Mouse (Mus musculus) monocyte, adult 59 days (primary cell): ENCODE results near the gene Gas2l1. TPM values are rescaled to one million over a fixed set of nuclear protein-coding genes. Genes with fewer than 3 reads are reported as not detected.

Experiments
- total RNA-seq, 2 experiments: library from RNA; stranded (reverse); gene quantifications; one replicate each; pipeline ENCODE4 v1.2.4; 2023

The Gas2l1 gene
- total RNA-seq, result 10 to 100 TPM; 28.8 to 33.1 TPM

DNA sequence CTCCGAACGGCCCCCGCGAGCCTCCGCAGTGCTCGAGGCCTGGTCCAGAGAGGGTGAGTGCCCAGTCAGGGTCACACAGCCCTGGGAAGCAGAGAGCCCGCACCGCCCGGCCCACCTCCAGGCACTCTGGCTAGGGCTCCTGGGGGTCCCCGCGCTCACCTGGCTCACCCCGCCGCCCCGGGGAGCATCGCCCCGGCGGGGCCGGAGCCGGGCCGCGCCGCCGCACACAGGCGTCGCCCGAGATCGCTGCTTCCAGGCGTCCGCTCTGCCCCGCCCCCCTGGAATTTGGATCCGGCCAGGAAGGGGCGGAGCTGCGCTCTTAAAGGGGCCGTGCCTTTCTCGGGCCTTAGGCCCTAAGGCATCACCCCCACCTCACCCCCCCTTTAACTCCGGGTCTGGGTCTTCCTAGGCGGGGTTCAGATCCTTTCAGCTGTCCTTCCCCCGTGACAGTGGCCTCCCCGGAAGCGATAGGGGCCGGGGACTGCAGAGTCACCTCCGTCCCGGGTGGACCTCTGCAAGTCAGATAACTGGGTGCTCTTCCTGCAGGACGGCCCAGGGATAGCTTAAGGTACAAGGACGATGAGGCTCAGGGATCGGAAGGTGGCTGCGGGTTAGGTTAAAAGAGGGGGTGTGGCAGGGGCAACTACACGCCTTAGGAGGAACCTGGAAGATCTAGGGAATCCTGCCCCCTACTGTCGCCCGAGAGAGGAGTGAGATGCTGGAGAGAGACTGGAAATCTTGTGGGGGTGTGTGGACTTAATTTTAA is at the start of gene Gas2l1:
TSS of gene Gas2l1 (minus strand) at position 272 of the 766 bp plus-strand sequence.

GRCm38 (mm10) chr11:5098736-5099542 is 33.8 kb upstream of the Gas2l1 start, which contains the start of the genes Rhbdd3 and Ewsr1:
TSS of gene Rhbdd3 (plus strand) at chr11:5098926.
TSS of gene Ewsr1 (minus strand) at chr11:5099266.

DNA sequence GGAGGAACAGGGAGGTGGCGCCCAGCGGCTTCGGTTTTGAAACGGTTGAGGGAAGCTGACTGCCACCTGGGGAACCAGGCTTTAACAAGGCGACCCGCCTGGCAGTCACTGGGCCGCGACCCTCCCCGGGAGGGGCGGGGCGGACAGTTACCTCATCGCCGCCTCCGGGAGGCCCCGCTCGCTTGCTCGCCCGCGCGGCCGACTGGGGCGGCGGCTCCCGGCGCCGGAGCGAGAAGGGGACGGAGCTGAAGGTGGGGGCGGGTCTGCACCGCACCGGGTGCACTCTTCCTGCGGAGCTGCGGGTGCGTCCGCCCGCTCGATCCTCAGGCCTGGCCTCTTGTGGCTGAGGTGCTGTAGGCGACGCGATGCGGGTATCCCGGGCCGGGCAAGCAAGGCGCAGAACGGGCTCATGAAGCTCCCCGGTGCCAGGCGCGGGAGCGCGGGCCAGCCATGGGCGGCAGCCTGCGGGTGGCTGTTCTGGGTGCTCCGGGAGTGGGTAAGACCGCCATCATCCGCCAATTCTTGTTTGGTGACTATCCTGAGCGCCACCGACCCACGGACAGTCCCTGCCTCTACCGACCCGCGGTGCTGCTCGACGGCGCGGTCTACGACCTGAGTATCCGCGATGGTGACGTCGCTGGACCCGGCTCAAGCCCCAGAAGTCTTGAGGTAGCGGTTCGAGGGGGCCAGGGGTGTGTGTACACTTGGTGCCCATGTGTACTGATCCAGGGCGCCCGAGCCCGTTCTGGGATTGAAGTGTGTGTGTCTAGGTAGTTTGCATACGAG is 7.1 kb downstream of the Gas2l1 start, which contains the start of gene Rasl10a:
TSS of gene Rasl10a (plus strand) at position 273 of the 786 bp plus-strand sequence.

Other genes starting within 250 kb of the Gas2l1 start
- 10 to 100 TPM; 33.9 to 40.7 TPM for gene Nf2, start 215.8 kb downstream of the Gas2l1 start, total RNA-seq
- 1 to 10 TPM; 4.2 to 4.9 TPM for gene Nipsnap1, start 191.4 kb downstream of the Gas2l1 start, total RNA-seq
- 10 to 100 TPM; 31.9 to 32.2 TPM for gene Thoc5, start 170.0 kb downstream of the Gas2l1 start, total RNA-seq
- not detected for gene Nefh, start 117.3 kb downstream of the Gas2l1 start, total RNA-seq
- 10 to 100 TPM; 50.2 to 62.6 TPM for gene Ap1b1, start 78.5 kb downstream of the Gas2l1 start, total RNA-seq
- not detected for gene Rasl10a, start 7.2 kb downstream of the Gas2l1 start, total RNA-seq
- 10 to 100 TPM; 10.6 to 11.0 TPM for gene Rhbdd3, start 33.6 kb upstream of the Gas2l1 start, total RNA-seq
- gene Ewsr1, start 33.9 kb upstream of the Gas2l1 start, total RNA-seq, result 100 to 1,000 TPM; 439 to 473 TPM
- gene Emid1, start 86.9 kb upstream of the Gas2l1 start, total RNA-seq, result not detected
- 10 to 100 TPM; 15.9 to 16.8 TPM for gene Kremen1, start 196.2 kb upstream of the Gas2l1 start, total RNA-seq